Mouse (Mus musculus): ENCODE data around the gene Grn. TPM values are rescaled to one million over a fixed set of nuclear protein-coding genes. Genes with fewer than 3 reads are reported as not detected.

The Grn gene
- polyA plus RNA-seq, 1 experiment: 174 TPM

DNA sequence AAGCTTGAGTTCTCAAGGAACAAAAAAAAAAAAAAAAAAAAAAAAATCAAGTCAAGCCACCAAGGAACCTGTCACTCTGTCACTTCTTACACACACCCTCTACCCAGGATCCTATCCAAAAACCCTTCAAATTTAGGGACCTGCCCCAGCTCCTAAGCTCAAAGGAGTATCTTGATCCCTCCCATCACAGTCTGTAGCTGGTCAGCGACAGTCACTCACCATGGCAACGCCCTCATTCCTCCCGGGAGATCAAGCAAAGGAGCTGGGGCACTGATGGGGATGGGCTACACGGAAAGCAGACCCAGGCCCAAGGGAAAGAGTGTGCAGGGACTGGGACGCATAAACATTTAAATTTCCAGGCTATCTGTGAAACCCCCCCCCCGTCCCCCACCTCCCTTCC lies 14.7 kb downstream of the Grn start:
- peak overlapping the region; percentile 15 for H3K4me2 ChIP-seq (ENCODE audit: low read depth)
- no peak for TF ChIP-seq POLR2A (IDR thresholded peaks at IDR 0.05; ENCODE audit: insufficient read length, low read depth)
- TF ChIP-seq POLR2AphosphoS2 (IDR thresholded peaks at IDR 0.05; ENCODE audit: insufficient read length, low read depth): no peak
- TF ChIP-seq USF1 (IDR thresholded peaks at IDR 0.05; ENCODE audit: low read depth): no peak
- no peak for TF ChIP-seq E2F4 (IDR thresholded peaks at IDR 0.05; ENCODE audit: insufficient read depth)

DNA sequence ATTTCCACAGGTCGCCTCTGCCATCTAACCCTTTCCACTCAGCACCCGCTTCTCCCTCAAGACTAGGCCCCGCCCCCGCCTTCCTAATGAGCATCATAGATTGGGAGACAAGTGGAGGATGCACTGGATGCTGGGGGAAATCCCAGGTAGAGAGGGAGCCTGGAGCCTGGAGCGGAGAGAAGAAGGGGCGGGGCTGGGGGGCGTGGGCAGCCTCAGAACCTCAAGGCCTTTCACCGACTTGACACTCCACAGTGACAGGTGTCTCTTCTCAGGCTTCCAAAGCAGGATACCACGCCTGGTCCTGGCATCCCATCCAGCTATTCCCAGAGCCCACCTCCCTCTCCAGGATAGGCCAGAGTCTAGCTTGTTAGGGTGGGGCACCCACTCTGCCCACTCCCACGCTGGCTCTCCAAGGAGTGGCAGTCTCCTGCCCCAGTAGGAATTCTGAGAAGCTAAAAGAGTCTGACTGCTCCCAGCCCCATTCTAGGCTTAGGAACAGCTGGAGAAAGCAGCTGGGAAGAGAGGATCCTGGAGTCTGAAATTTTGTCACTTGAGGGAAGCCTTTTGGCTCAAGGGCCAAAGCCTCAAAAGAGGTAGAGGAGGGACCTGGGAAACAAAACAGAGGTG lies 15.3 kb downstream of the Grn start:
- Histone ChIP-seq H3K4me2 (ENCODE audit: low read depth) (peak overlapping the region; percentile 77), H3K79me2 (ENCODE audit: control insufficient read depth, insufficient read depth) (no peaks in the 10 kb centered on the region), H3ac (ENCODE audit: control insufficient read depth, insufficient read length) (no peak overlapping the region), H3K27me3 (ENCODE audit: control insufficient read depth, insufficient read depth, insufficient read length) (peaks cover 10% of the 10 kb centered on the region), H3K36me3 (ENCODE audit: control insufficient read depth, insufficient read depth) (no peaks in the 10 kb centered on the region), H3K4me3 (peak overlapping the region; percentile 72)
- TF ChIP-seq TCF12 (IDR thresholded peaks at IDR 0.05; ENCODE audit: insufficient read depth, poor library complexity, severe bottlenecking) (peak; percentile 41), MYOG (IDR thresholded peaks at IDR 0.05; ENCODE audit: control insufficient read depth in 1 of 3, insufficient read depth in 1 of 3, insufficient read length in 2 of 3, low read depth in 2 of 3) (peak; percentile 58 to 87 (median 76)), MYOD1 (IDR thresholded peaks at IDR 0.05; ENCODE audit: control insufficient read depth in 1 of 3, insufficient read length in 2 of 3, low read depth in 2 of 3) (peak; percentile 70 to 92 (median 74)), POLR2AphosphoS2 (IDR thresholded peaks at IDR 0.05; ENCODE audit: insufficient read length, low read depth) (no peak)

More for the DNA sequence above, 14.7 kb downstream of the Grn start:
- Histone ChIP-seq H3K79me2 (ENCODE audit: control insufficient read depth, insufficient read depth) (no peaks in the 10 kb centered on the region), H3K27me3 (ENCODE audit: control insufficient read depth, insufficient read depth, insufficient read length) (peaks cover 10% of the 10 kb centered on the region), H3K4me3 (no peak overlapping the region), H3K36me3 (ENCODE audit: control insufficient read depth, insufficient read depth) (peaks cover 1% of the 10 kb centered on the region), H3ac (ENCODE audit: control insufficient read depth, insufficient read length) (no peak overlapping the region)

DNA sequence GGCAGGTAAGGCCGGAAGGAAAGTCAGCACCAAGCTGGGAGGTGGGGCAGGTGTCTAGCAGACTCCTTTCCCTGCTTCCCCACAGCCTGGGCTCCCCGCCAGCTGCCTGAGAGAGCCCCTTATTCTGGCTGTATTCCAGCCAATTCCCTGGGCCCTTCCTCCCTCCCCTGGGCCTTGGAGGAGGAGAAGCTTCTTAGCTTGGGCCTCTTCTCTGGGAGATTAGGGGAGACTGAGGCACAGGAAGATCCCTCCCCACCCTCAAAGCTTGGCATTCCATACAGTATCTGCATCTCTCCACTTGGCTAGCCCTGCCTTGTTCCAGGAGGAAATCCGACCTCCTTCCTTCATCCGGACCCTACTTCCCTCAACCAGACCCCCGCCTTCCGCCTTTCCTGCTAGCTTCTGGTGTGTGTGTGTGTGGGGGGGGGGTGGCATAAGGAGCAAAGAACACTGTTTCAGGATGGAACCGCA lies 15.8 kb downstream of the Grn start:
- H3K27me3 ChIP-seq (ENCODE audit: control insufficient read depth, insufficient read depth, insufficient read length): peaks cover 10% of the 10 kb centered on the region
- H3K36me3 ChIP-seq (ENCODE audit: control insufficient read depth, insufficient read depth): no peaks in the 10 kb centered on the region
- H3ac ChIP-seq (ENCODE audit: control insufficient read depth, insufficient read length): peak overlapping the region; percentile 66
- peak overlapping the region; percentile 77 for H3K4me2 ChIP-seq (ENCODE audit: low read depth)
- TF ChIP-seq POLR2A (IDR thresholded peaks at IDR 0.05; ENCODE audit: insufficient read length, low read depth) (peak; percentile 46), CEBPB (IDR thresholded peaks at IDR 0.05; ENCODE audit: insufficient read depth, poor library complexity, severe bottlenecking) (no peak), MYOD1 (IDR thresholded peaks at IDR 0.05; ENCODE audit: control insufficient read depth in 1 of 3, insufficient read length in 2 of 3, low read depth in 2 of 3) (peak in 1 of 3 experiments; percentile 20)
- H3K79me2 ChIP-seq (ENCODE audit: control insufficient read depth, insufficient read depth): no peaks in the 10 kb centered on the region
- peak overlapping the region; percentile 72 for H3K4me3 ChIP-seq

DNA sequence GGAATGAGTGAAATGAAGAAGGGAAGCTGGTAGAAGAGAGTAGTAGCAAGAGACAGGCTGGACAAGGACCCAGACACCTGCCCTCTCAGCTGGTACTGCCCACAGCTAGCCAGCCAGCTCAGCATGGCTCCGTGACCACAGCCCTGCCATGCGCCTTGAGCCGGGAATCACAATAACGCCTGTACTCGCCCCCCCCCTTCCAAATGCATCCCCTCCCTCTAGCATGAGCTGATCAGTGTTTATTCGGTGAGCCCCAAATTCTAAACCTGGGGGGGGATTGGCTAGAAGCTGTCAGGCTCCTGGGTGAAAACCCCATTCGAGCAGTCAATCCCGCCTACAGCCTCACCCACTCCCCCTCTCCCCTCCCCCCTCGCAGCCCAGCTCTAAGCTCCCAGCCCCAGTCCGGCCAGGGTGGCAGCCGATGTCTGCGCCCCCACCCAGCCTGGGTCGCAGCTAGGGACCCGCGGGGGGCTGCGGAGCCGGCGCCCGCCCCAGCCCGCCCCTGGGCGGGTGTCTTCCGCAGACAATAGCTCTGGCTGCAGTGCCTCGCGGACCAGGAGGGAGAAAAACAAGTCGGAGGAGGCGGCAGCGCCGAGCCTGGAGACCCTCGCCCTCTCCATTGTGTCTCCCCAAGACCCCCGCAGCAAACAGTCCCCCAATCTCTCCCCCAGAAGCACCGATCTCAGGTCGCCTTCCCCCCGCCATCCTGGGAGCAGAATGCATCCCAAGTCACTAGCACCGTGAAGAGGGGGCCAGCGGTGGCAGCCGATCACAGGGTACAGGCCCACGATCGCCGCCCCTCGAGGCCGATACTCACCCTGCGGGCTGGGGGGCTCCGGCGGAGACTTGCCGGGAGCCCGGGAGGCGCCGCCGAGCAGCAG lies 16.7 kb downstream of the Grn start:
- Histone ChIP-seq H3ac (ENCODE audit: control insufficient read depth, insufficient read length) (peak overlapping the region; percentile 66), H3K36me3 (ENCODE audit: control insufficient read depth, insufficient read depth) (no peaks in the 10 kb centered on the region)

DNA sequence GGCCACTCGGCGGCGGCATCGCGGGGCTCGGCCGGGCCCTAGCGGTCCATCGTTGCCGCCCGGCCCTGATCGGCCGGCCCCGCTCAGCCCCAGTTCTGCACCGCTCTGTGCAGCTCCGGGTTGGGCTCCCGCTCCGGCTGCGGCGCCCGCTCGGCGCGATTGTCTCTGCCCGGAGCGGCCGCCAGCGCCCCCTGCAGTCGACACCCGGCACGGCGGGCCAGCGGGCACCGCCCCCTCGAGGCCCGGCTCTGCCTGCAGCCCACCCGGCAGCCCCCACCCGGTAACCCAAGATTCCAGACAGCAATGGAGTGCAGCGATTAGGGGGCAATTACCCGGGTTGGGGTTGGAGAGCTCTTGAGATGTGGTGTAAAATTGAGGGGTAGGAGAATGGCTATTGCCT lies 17.4 kb downstream of the Grn start, which contains the start of gene Fam171a2:
TSS of gene Fam171a2 (minus strand) at position 186 of the 400 bp plus-strand sequence.
- no peaks in the 10 kb centered on the region for H3K36me3 ChIP-seq (ENCODE audit: control insufficient read depth, insufficient read depth)
- TF ChIP-seq POLR2AphosphoS2 (IDR thresholded peaks at IDR 0.05; ENCODE audit: insufficient read length, low read depth) (peak; percentile 79), MYOD1 (IDR thresholded peaks at IDR 0.05; ENCODE audit: control insufficient read depth in 1 of 3, insufficient read length in 2 of 3, low read depth in 2 of 3) (no peak), MYOG (IDR thresholded peaks at IDR 0.05; ENCODE audit: control insufficient read depth in 1 of 3, insufficient read depth in 1 of 3, insufficient read length in 2 of 3, low read depth in 2 of 3) (peak in 1 of 3 experiments; percentile 6), POLR2A (IDR thresholded peaks at IDR 0.05; ENCODE audit: insufficient read length, low read depth) (peak; percentile 75), TCF3 (IDR thresholded peaks at IDR 0.05; ENCODE audit: insufficient read length, low read depth) (no peak)
- H3ac ChIP-seq (ENCODE audit: control insufficient read depth, insufficient read length): peak within 1 kb of the TSS; percentile 66
- peak within 1 kb of the TSS; percentile 77 for H3K4me2 ChIP-seq (ENCODE audit: low read depth)
- peak within 1 kb of the TSS; percentile 72 for H3K4me3 ChIP-seq
- no peaks in the 10 kb centered on the region for H3K79me2 ChIP-seq (ENCODE audit: control insufficient read depth, insufficient read depth)
- H3K27me3 ChIP-seq (ENCODE audit: control insufficient read depth, insufficient read depth, insufficient read length): peaks cover 10% of the 10 kb centered on the region

More for the DNA sequence above, 16.7 kb downstream of the Grn start:
- Histone ChIP-seq H3K27me3 (ENCODE audit: control insufficient read depth, insufficient read depth, insufficient read length) (peaks cover 10% of the 10 kb centered on the region), H3K4me3 (peak overlapping the region; percentile 72), H3K4me2 (ENCODE audit: low read depth) (peak overlapping the region; percentile 77), H3K79me2 (ENCODE audit: control insufficient read depth, insufficient read depth) (no peaks in the 10 kb centered on the region)
- TF ChIP-seq REST (IDR thresholded peaks at IDR 0.05; ENCODE audit: insufficient read depth, insufficient read length): no peak
- TF ChIP-seq POLR2AphosphoS2 (IDR thresholded peaks at IDR 0.05; ENCODE audit: insufficient read length, low read depth): peak; percentile 69
- no peak for TF ChIP-seq TCF12 (IDR thresholded peaks at IDR 0.05; ENCODE audit: insufficient read depth, poor library complexity, severe bottlenecking)
- TF ChIP-seq TCF3 (IDR thresholded peaks at IDR 0.05; ENCODE audit: insufficient read length, low read depth): peak; percentile 44
- no peak for TF ChIP-seq SRF (IDR thresholded peaks at IDR 0.05; ENCODE audit: control insufficient read depth, insufficient read length, low read depth)
- no peak for TF ChIP-seq USF1 (IDR thresholded peaks at IDR 0.05; ENCODE audit: low read depth)
- TF ChIP-seq POLR2A (IDR thresholded peaks at IDR 0.05; ENCODE audit: insufficient read length, low read depth): peak; percentile 80
- TF ChIP-seq MYOG (IDR thresholded peaks at IDR 0.05; ENCODE audit: control insufficient read depth in 1 of 3, insufficient read depth in 1 of 3, insufficient read length in 2 of 3, low read depth in 2 of 3): peak; percentile 57 to 91 (median 82)
- no peak for TF ChIP-seq E2F4 (IDR thresholded peaks at IDR 0.05; ENCODE audit: insufficient read depth)
- TF ChIP-seq CEBPB (IDR thresholded peaks at IDR 0.05; ENCODE audit: insufficient read depth, poor library complexity, severe bottlenecking): no peak
- TF ChIP-seq MYOD1 (IDR thresholded peaks at IDR 0.05; ENCODE audit: control insufficient read depth in 1 of 3, insufficient read length in 2 of 3, low read depth in 2 of 3): peak in 2 of 3 experiments; percentile 89 to 94
- no peak for TF ChIP-seq MAX (IDR thresholded peaks at IDR 0.05; ENCODE audit: low read depth)
